Mouse (Mus musculus): Measurements from ENCODE around the gene Ptgds.

Gene Ptgds

GRCm38 (mm10) chr2:25479551-25480311, 9.9 kb upstream of the Ptgds start:
- no peak for DNase-seq

GRCm38 (mm10) chr2:25477967-25478675, 8.3 kb upstream of the Ptgds start:
- DNase-seq: peak; percentile 99

GRCm38 (mm10) chr2:25477541-25477940, 7.7 kb upstream of the Ptgds start:
- DNase-seq: peak; percentile 72

- DNase-seq: no peak
Observed at GRCm38 (mm10) chr2:25472550-25472949, 2.7 kb upstream of the Ptgds start.

- DNase-seq: peak; percentile 80
Observed at GRCm38 (mm10) chr2:25468962-25469915, 607 bp downstream of the Ptgds start.

- DNase-seq: peak; percentile 49
Observed at GRCm38 (mm10) chr2:25467606-25468303, 2.1 kb downstream of the Ptgds start.

- DNase-seq: peak; percentile 77
Observed at GRCm38 (mm10) chr2:25465816-25466635, 3.8 kb downstream of the Ptgds start.

GRCm38 (mm10) chr2:25465256-25465655, 4.6 kb downstream of the Ptgds start:
- no peak for DNase-seq

- DNase-seq: peak; percentile 81
Observed at GRCm38 (mm10) chr2:25463630-25464029, 6.2 kb downstream of the Ptgds start.

GRCm38 (mm10) chr2:25461407-25461806, 8.4 kb downstream of the Ptgds start:
- DNase-seq: no peak

GRCm38 (mm10) chr2:25460551-25461309, 9.1 kb downstream of the Ptgds start, which contains the start of gene Paxx:
TSS of gene Paxx (minus strand) at chr2:25461094.
- peak; percentile 95 for DNase-seq

GRCm38 (mm10) chr2:25460135-25460534, 9.7 kb downstream of the Ptgds start:
- DNase-seq: no peak

GRCm38 (mm10) chr2:25458911-25459310, 10.9 kb downstream of the Ptgds start:
- peak; percentile 70 for DNase-seq

GRCm38 (mm10) chr2:25457022-25457896, 12.6 kb downstream of the Ptgds start:
- DNase-seq: peak; percentile 74

- peak; percentile 52 for DNase-seq
Observed at GRCm38 (mm10) chr2:25456205-25456953, 13.5 kb downstream of the Ptgds start, which contains the start of gene Clic3. TSS of gene Clic3 (plus strand) at chr2:25456838.

- DNase-seq: no peak
Observed at GRCm38 (mm10) chr2:25452951-25453350, 16.9 kb downstream of the Ptgds start.

- no peak for DNase-seq
Observed at GRCm38 (mm10) chr2:25450853-25451647, 18.8 kb downstream of the Ptgds start.

GRCm38 (mm10) chr2:25442682-25443081, 27.2 kb downstream of the Ptgds start:
- no peak for DNase-seq
